Mouse (Mus musculus) layer of hippocampus, adult 18-20 months (tissue): ENCODE results near the gene Olfr504. TPM values are rescaled to one million over a fixed set of nuclear protein-coding genes. Genes with fewer than 3 reads are reported as not detected.
"Not testable (repeated sequence)": the region's sequence is repeated elsewhere in the genome, so short reads cannot be mapped to it uniquely, and the experiment has no call there.

ENCODE experiments used
- DNase-seq, 2 experiments: peaks; one replicate each; pipeline ENCODE4 v3.0.0; 2022; ENCODE audit warnings: low spot score in 2 of 2
- long read RNA-seq: library from polyadenylated mRNA; stranded (forward); transcript quantifications from one replicate; pipeline ENCODE4 v2.0.0, GENCODE M21; 2021
- total RNA-seq, 2 experiments: library from RNA; stranded (reverse); gene quantifications; 2 replicates each; pipeline ENCODE4 v1.2.3; 2021

Olfr504 gene
- not detected for total RNA-seq
- long read RNA-seq: 0 reads

- no peak for DNase-seq
Measured at GRCm38 (mm10) chr7:108565693-108566092, at the start of gene Olfr504. Gene Olfr504 (minus strand): TSS chr7:108565793.

GRCm38 (mm10) chr7:108614110-108614509 lies 48.5 kb upstream of the Olfr504 start:
- no peak for DNase-seq

GRCm38 (mm10) chr7:108610487-108610886 lies 44.9 kb upstream of the Olfr504 start, which contains the start of gene Olfr506:
Gene Olfr506 (plus strand): TSS chr7:108610787.
- DNase-seq: no peak

GRCm38 (mm10) chr7:108601916-108602315 lies 36.3 kb upstream of the Olfr504 start:
- not testable (repeated sequence) for DNase-seq

DNA sequence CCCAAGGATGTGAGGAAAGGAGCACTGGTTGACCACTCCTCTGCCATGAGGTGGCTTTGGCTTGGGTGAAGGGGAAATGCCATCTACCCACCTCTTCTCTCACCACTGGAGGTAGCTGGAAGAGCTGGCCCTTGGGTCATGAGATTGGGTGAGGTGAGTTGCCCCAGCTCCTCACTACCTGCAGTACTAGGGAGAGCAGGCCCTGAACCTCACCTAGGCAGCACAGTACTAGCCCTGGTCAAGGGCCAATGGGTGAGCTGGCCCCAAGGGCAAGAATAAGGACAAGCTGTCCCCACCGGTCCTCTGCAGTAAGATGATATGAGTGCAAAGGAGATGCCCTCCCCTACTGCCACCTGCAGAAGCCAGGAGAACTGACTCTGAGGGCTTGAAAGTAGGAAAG lies 24.2 kb upstream of the Olfr504 start:
- no peak for DNase-seq

DNA sequence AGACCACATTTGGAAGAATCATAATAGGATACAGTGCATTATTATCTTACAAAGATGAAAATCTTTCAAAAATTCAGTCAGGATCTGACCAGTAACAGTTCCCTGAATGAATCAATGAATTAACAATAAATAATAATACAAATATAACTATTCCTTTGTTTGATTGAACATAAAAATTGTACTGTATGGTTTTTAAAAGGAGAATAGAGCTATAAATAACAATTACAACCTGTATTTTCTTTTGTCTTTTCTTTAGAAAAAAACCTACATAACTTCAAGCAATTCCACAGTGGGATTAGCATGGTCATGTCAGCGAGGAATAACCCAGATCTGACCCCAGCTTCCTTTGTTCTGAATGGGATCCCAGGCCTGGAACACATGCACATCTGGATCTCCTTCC lies 21.4 kb downstream of the Olfr504 start, which contains the start of gene Olfr503:
Gene Olfr503 (plus strand): TSS at position 301 of the 400 bp plus-strand sequence.
- not testable (repeated sequence) for DNase-seq

- no peak for DNase-seq
Measured at GRCm38 (mm10) chr7:108542416-108542815, 23.2 kb downstream of the Olfr504 start.

DNA sequence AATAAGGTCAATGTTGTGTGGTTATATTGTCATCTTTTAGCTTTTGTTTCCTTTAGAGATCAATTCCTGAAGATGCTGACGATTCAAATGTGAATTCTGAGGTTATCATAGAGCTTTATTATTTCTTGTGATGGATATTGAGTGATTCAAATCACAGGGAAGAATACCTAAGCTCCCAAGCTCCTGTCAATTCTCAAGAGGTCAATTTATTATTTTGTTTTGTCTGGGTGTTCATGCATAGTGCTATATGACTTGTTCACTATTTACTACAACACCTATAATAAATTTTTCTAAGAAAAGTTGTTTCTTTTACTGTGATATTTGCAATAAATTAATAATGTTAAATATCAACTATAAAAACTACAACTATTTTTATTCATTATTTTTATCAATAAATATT lies 40.6 kb downstream of the Olfr504 start, which contains the start of gene Olfr502:
Gene Olfr502 (minus strand): TSS at position 101 of the 400 bp plus-strand sequence.
- no peak for DNase-seq

Other genes with a start within 250 kb of the Olfr504 start
- not detected for gene Olfr492, start 242.1 kb downstream of the Olfr504 start, total RNA-seq
- gene Olfr493, start 218.8 kb downstream of the Olfr504 start, total RNA-seq: not detected
- gene Olfr494, start 200.5 kb downstream of the Olfr504 start, total RNA-seq: not detected
- not detected for gene Olfr495, start 172.6 kb downstream of the Olfr504 start, total RNA-seq
- gene Olfr497, start 145.4 kb downstream of the Olfr504 start, total RNA-seq: not detected
- not detected for gene Olfr498, start 100.5 kb downstream of the Olfr504 start, total RNA-seq
- gene Olfr502, start 40.7 kb downstream of the Olfr504 start, total RNA-seq: not detected
- gene Olfr503, start 21.3 kb downstream of the Olfr504 start, total RNA-seq: not detected
- not detected for gene Olfr506, start 45.0 kb upstream of the Olfr504 start, total RNA-seq
- gene Olfr507, start 56.0 kb upstream of the Olfr504 start, total RNA-seq: not detected
- not detected for gene Olfr508, start 64.2 kb upstream of the Olfr504 start, total RNA-seq
- gene Olfr509, start 86.1 kb upstream of the Olfr504 start, total RNA-seq: not detected
- not detected for gene Olfr510, start 100.6 kb upstream of the Olfr504 start, total RNA-seq
- gene Olfr512, start 147.5 kb upstream of the Olfr504 start, total RNA-seq: not detected
- gene Olfr513, start 185.2 kb upstream of the Olfr504 start, total RNA-seq: not detected